Mouse (Mus musculus) hindbrain, embryonic 11.5 days (tissue): ENCODE data around the gene Ncam2. TPM values are rescaled to one million over a fixed set of nuclear protein-coding genes. Genes with fewer than 3 reads are reported as not detected.

Experiments
- ATAC-seq: fragments of 200-750 bp; cut with Nextera tagmentation; 2 replicates; pipeline ENCODE4 v1.8.0; 2017; ENCODE audit warnings: mild to moderate bottlenecking, moderate TSS enrichment, moderate library complexity; ENCODE audit not compliant: low FRiP score
- DNase-seq: peaks from one replicate; pipeline ENCODE4 v3.0.0-alpha.2; 2015; ENCODE audit warnings: low spot score
- H3K27ac ChIP-seq: fragments of 300-500 bp; sonication (generic); 2 replicates; pipeline ENCODE4 v1.5.1; 2014; ENCODE audit warnings: mild to moderate bottlenecking, low read depth, low read length
- H3K27me3 ChIP-seq: fragments of 300-500 bp; sonication (generic); 2 replicates; pipeline ENCODE4 v1.6.1; 2014; ENCODE audit warnings: mild to moderate bottlenecking, low read length, moderate library complexity, mixed read lengths; ENCODE audit not compliant: control insufficient read depth, insufficient read depth
- H3K36me3 ChIP-seq: fragments of 300-500 bp; sonication (generic); 2 replicates; pipeline ENCODE4 v1.6.1; 2014; ENCODE audit warnings: mild to moderate bottlenecking, low read length, moderate library complexity, mixed read lengths; ENCODE audit not compliant: control insufficient read depth, insufficient read depth
- H3K4me1 ChIP-seq: fragments of 300-500 bp; sonication (generic); replicated peaks from 2 replicates; pipeline ENCODE4 v1.6.1; 2014; ENCODE audit warnings: low read length, mixed read lengths; ENCODE audit not compliant: control insufficient read depth, insufficient read depth
- H3K4me2 ChIP-seq: fragments of 300-500 bp; sonication (generic); replicated peaks from 2 replicates; pipeline ENCODE4 v1.6.1; 2014; ENCODE audit warnings: mild to moderate bottlenecking, low read depth, low read length
- H3K4me3 ChIP-seq: fragments of 300-500 bp; sonication (generic); 2 replicates; pipeline ENCODE4 v1.5.1; 2014; ENCODE audit warnings: low read depth, low read length
- H3K9ac ChIP-seq: fragments of 300-500 bp; sonication (generic); 2 replicates; pipeline ENCODE4 v1.6.1; 2014; ENCODE audit warnings: low read depth, low read length
- H3K9me3 ChIP-seq: fragments of 300-500 bp; sonication (generic); 2 replicates; pipeline ENCODE4 v1.6.1; 2016; ENCODE audit warnings: low read length; ENCODE audit not compliant: control insufficient read depth
- WGBS: fragments of 180-500 bp; shearing (Covaris S2); extraction: QIAGEN DNeasy Blood & Tissue Kit; methylation state at CpG from one replicate; pipeline ENCODE4 v1.1.7; 2014; 5-methylcytosine and 5-hydroxymethylcytosine counted together
- polyA plus RNA-seq: library from polyadenylated mRNA; unstranded; fragments of >200 nt; fragmentation: Nextera tagmentation; extraction: Ambion mirVana; gene quantifications from 2 replicates; pipeline ENCODE4 v1.2.1, GENCODE M21; 2014

The Ncam2 gene
- polyA plus RNA-seq, 1 experiment from 2014 or later: 2.7 TPM

DNA sequence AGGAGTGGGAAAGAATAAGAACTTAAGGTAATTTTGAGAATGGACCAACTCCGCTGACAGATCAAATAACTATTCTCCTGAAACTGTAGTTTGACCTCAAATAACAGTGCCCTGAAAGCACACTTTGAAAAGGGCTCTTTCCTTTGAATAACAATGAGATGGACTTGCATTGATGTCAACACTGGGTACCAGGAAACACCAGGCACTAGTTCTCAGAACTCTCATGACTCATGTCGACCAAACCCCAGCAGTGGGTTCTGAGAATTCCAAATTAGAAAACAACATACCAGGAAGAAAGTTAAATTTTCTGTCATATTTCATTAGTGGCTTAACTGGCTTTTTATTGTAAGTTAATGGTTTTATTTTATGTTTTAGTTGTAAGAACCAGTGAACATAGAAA lies 165.4 kb downstream of the Ncam2 start:
- WGBS: 69% methylated on average over 2 of the region's 2 CpGs
- Histone ChIP-seq H3K9me3 (no peaks in the 10 kb centered on the region), H3K4me3 (no peak overlapping the region), H3K4me2 (no peak overlapping the region), H3K27ac (no peak overlapping the region), H3K4me1 (no peaks in the 10 kb centered on the region), H3K36me3 (no peaks in the 10 kb centered on the region), H3K9ac (no peak overlapping the region), H3K27me3 (no peaks in the 10 kb centered on the region)
- DNase-seq (no peak), ATAC-seq (no peak)

DNA sequence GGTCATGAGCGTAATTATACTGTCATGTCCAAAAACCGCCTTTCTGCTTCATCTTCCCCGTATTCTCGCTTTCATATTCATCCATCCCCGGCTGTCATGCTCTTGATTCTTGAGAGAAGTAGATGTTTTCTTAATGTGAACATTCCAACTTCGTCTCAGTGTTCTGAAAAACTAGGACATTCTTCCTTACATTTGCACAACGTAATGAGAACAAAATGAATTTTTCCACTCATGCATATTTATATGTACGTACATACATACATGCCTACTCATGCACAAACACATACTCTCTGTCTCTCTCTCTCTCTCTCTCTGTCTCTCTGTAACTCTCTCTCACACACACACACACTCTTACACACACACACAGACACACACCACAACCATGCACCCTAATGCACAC lies 173.7 kb downstream of the Ncam2 start:
- no peak overlapping the region for H3K9ac ChIP-seq
- ATAC-seq: no peak
- DNase-seq: no peak
- H3K4me2 ChIP-seq: no peak overlapping the region
- no peaks in the 10 kb centered on the region for H3K9me3 ChIP-seq
- H3K4me3 ChIP-seq: no peak overlapping the region
- H3K27me3 ChIP-seq: no peaks in the 10 kb centered on the region
- H3K27ac ChIP-seq: no peak overlapping the region
- H3K4me1 ChIP-seq: no peaks in the 10 kb centered on the region
- 90% methylated on average over 8 of the region's 8 CpGs for WGBS
- H3K36me3 ChIP-seq: no peaks in the 10 kb centered on the region

GRCm38 (mm10) chr16:81380434-81380833 lies 179.9 kb downstream of the Ncam2 start:
- Histone ChIP-seq H3K36me3 (no peaks in the 10 kb centered on the region), H3K9me3 (no peaks in the 10 kb centered on the region), H3K9ac (no peak overlapping the region), H3K4me3 (no peak overlapping the region), H3K4me1 (no peaks in the 10 kb centered on the region), H3K4me2 (no peak overlapping the region), H3K27me3 (no peaks in the 10 kb centered on the region), H3K27ac (no peak overlapping the region)
- DNase-seq (no peak), ATAC-seq (no peak)
- 89% methylated on average over 4 of the region's 4 CpGs for WGBS

GRCm38 (mm10) chr16:81388646-81389045 lies 188.1 kb downstream of the Ncam2 start:
- H3K27me3 ChIP-seq: no peaks in the 10 kb centered on the region
- ATAC-seq (no peak), DNase-seq (no peak)
- H3K4me2 ChIP-seq: no peak overlapping the region
- no peaks in the 10 kb centered on the region for H3K36me3 ChIP-seq
- H3K4me1 ChIP-seq: no peaks in the 10 kb centered on the region
- H3K27ac ChIP-seq: no peak overlapping the region
- H3K9me3 ChIP-seq: no peaks in the 10 kb centered on the region
- H3K9ac ChIP-seq: no peak overlapping the region
- WGBS: 83% methylated on average over 2 of the region's 2 CpGs
- no peak overlapping the region for H3K4me3 ChIP-seq

- Histone ChIP-seq H3K36me3 (no peaks in the 10 kb centered on the region), H3K9me3 (no peaks in the 10 kb centered on the region), H3K4me2 (no peak overlapping the region), H3K4me3 (no peak overlapping the region), H3K27me3 (no peaks in the 10 kb centered on the region), H3K9ac (no peak overlapping the region), H3K27ac (no peak overlapping the region), H3K4me1 (no peaks in the 10 kb centered on the region)
- WGBS: 85% methylated on average over 7 of the region's 7 CpGs
- ATAC-seq: no peak
- DNase-seq: no peak
Measured at GRCm38 (mm10) chr16:81434559-81434958, 234.1 kb downstream of the Ncam2 start.

- Histone ChIP-seq H3K9ac (no peak overlapping the region), H3K27ac (no peak overlapping the region), H3K4me1 (no peaks in the 10 kb centered on the region), H3K9me3 (no peaks in the 10 kb centered on the region), H3K36me3 (no peaks in the 10 kb centered on the region), H3K27me3 (no peaks in the 10 kb centered on the region), H3K4me2 (no peak overlapping the region), H3K4me3 (no peak overlapping the region)
- WGBS: 93% methylated on average over 5 of the region's 5 CpGs
- DNase-seq: no peak
- no peak for ATAC-seq
Measured at GRCm38 (mm10) chr16:81437091-81437867, 236.8 kb downstream of the Ncam2 start.

DNA sequence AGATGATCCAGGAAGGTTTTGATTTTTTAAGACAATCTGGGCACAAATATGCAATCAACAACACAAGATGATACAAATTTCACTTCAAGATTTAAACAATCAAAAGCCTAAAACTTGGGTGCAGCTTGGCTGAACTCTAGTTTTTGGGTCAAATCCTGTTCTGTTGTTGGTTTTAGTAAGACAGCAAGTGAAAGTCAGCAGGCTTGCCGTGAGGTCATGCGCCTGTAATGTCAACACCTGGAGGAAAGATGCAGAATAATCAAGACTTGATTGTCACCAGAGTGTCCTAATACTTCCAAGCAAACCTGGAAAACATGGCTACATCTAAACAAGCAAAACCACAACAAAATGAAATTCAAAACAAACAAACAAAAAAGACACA lies 237.4 kb downstream of the Ncam2 start:
- no peaks in the 10 kb centered on the region for H3K9me3 ChIP-seq
- H3K27ac ChIP-seq: no peak overlapping the region
- H3K36me3 ChIP-seq: no peaks in the 10 kb centered on the region
- H3K27me3 ChIP-seq: no peaks in the 10 kb centered on the region
- no peak for DNase-seq
- WGBS: 97% methylated on average over 2 of the region's 2 CpGs
- no peak overlapping the region for H3K4me3 ChIP-seq
- H3K9ac ChIP-seq: no peak overlapping the region
- no peak overlapping the region for H3K4me2 ChIP-seq
- ATAC-seq: no peak
- no peaks in the 10 kb centered on the region for H3K4me1 ChIP-seq

GRCm38 (mm10) chr16:81450851-81451250 lies 250.4 kb downstream of the Ncam2 start:
- no peaks in the 10 kb centered on the region for H3K9me3 ChIP-seq
- ATAC-seq (no peak), DNase-seq (no peak)
- H3K9ac ChIP-seq: no peak overlapping the region
- H3K4me2 ChIP-seq: no peak overlapping the region
- no peaks in the 10 kb centered on the region for H3K4me1 ChIP-seq
- H3K36me3 ChIP-seq: no peaks in the 10 kb centered on the region
- no peaks in the 10 kb centered on the region for H3K27me3 ChIP-seq
- H3K27ac ChIP-seq: no peak overlapping the region
- H3K4me3 ChIP-seq: no peak overlapping the region
- 90% methylated on average over 5 of the region's 5 CpGs for WGBS

GRCm38 (mm10) chr16:81452988-81453387 lies 252.5 kb downstream of the Ncam2 start:
- DNase-seq: no peak
- Histone ChIP-seq H3K27me3 (no peaks in the 10 kb centered on the region), H3K36me3 (no peaks in the 10 kb centered on the region), H3K9me3 (no peaks in the 10 kb centered on the region), H3K9ac (no peak overlapping the region), H3K27ac (no peak overlapping the region), H3K4me1 (no peaks in the 10 kb centered on the region), H3K4me3 (no peak overlapping the region), H3K4me2 (no peak overlapping the region)
- 82% methylated on average over 2 of the region's 2 CpGs for WGBS
- ATAC-seq: no peak
